18 mouse cellular contexts compared by ENCODE assay signal in genomic region chr16:76957491-76957890, GRCm38 (mm10).
"Had no signal": no experiment of that assay in that cellular context is flagged by ENCODE, and none has a peak within 500 bp of the region (broad histone marks: within the 10 kb centered on the region; RNA-seq: fewer than 3 reads in every experiment).

No protein-coding gene starts in this region.

- DNase-seq: kidney, postnatal 10 days; kidney, postnatal 36 days; layer of hippocampus, postnatal 36 days; liver, embryonic 13.5 days; lung, adult 2 months; lung, postnatal 14 days; lung, postnatal 4 days; midbrain, embryonic 14.5 days; right cerebral cortex, adult 18-20 months; right cerebral cortex, postnatal 14 days; right cerebral cortex, postnatal 4 days; thymus, adult 2 months; thymus, postnatal 25 days had no signal

- H3K9ac ChIP-seq: kidney, embryonic 15.5 days; liver, embryonic 13.5 days; neural tube, embryonic 12.5 days; neural tube, embryonic 15.5 days had no signal

- H3K9me3 ChIP-seq: kidney, embryonic 15.5 days; liver, embryonic 13.5 days; neural tube, embryonic 12.5 days; neural tube, embryonic 15.5 days had no signal

- H3K27ac ChIP-seq: kidney, embryonic 15.5 days; left cerebral cortex, adult 2 months; liver, embryonic 13.5 days; neural tube, embryonic 12.5 days; neural tube, embryonic 15.5 days had no signal

- H3K27me3 ChIP-seq: kidney, embryonic 15.5 days; liver, embryonic 13.5 days; neural tube, embryonic 12.5 days; neural tube, embryonic 15.5 days had no signal

- H3K36me3 ChIP-seq: kidney, embryonic 15.5 days; liver, embryonic 13.5 days; neural tube, embryonic 12.5 days; neural tube, embryonic 15.5 days had no signal

- H3K4me3 ChIP-seq: kidney, embryonic 15.5 days; left cerebral cortex, adult 2 months; liver, embryonic 13.5 days; neural tube, embryonic 12.5 days; neural tube, embryonic 15.5 days had no signal

- H3K4me2 ChIP-seq: kidney, embryonic 15.5 days; liver, embryonic 13.5 days; midbrain, embryonic 11.5 days; neural tube, embryonic 12.5 days; neural tube, embryonic 15.5 days had no signal

- H3K4me1 ChIP-seq: kidney, embryonic 15.5 days; liver, embryonic 13.5 days; neural tube, embryonic 12.5 days; neural tube, embryonic 15.5 days had no signal
